Mouse (Mus musculus) MEL (cell line): ENCODE results near the gene Gba2. TPM values are rescaled to one million over a fixed set of nuclear protein-coding genes. Genes with fewer than 3 reads are reported as not detected.
A peak's percentile ranks its signal among the peaks of the same experiment; 100 is the strongest.

Source experiments
- DNase-seq: peaks from one replicate; pipeline ENCODE4 v3.0.0; 2011; ENCODE audit warnings: low read depth, low spot score
- H3K27ac ChIP-seq: 2 replicates; pipeline ENCODE4 v1.5.1; 2012; ENCODE audit warnings: low read depth, mild to moderate bottlenecking, control low read depth, low read length, moderate library complexity; ENCODE audit not compliant: control insufficient read depth
- H3K27me3 ChIP-seq, 2 experiments: fragments of 150-350 bp in 1 of 2; sonication (generic) in 1 of 2; 2 replicates each; pipeline ENCODE4 v1.6.1; 2012; ENCODE audit warnings: low read length in 2 of 2, mild to moderate bottlenecking in 2 of 2, improper control_type of control experiment in 1 of 2, moderate library complexity in 1 of 2; ENCODE audit not compliant: insufficient read depth in 2 of 2, control insufficient read depth in 1 of 2
- H3K36me3 ChIP-seq, 2 experiments: 2 replicates each; pipeline ENCODE4 v1.6.1; 2012 to 2014; ENCODE audit warnings: low read length in 2 of 2, improper control_type of control experiment in 1 of 2, inconsistent platforms in 1 of 2, mild to moderate bottlenecking in 1 of 2; ENCODE audit not compliant: insufficient read depth in 2 of 2, control insufficient read depth in 1 of 2
- H3K4me1 ChIP-seq, 2 experiments: fragments of 150-350 bp in 1 of 2; sonication (generic) in 1 of 2; 2 replicates each; pipeline ENCODE4 v1.6.1; 2012; ENCODE audit warnings: low read length in 2 of 2, improper control_type of control experiment in 1 of 2, mild to moderate bottlenecking in 1 of 2; ENCODE audit not compliant: insufficient read depth in 2 of 2, control insufficient read depth in 1 of 2
- H3K4me3 ChIP-seq, 2 experiments: fragments of 150-350 bp in 1 of 2; sonication (generic) in 1 of 2; 2 replicates each; pipeline ENCODE4 v1.5.1; 2012; ENCODE audit warnings: low read depth in 2 of 2, low read length in 2 of 2, mild to moderate bottlenecking in 2 of 2, moderate library complexity in 2 of 2, control low read depth in 1 of 2, improper control_type of control experiment in 1 of 2; ENCODE audit not compliant: control insufficient read depth in 1 of 2, insufficient read depth in 1 of 2
- H3K79me2 ChIP-seq: 2 replicates; pipeline ENCODE4 v1.6.1; 2012; ENCODE audit warnings: mild to moderate bottlenecking, low read length, moderate library complexity; ENCODE audit not compliant: control insufficient read depth, poor library complexity, insufficient read depth
- H3K9ac ChIP-seq: 2 replicates; pipeline ENCODE4 v1.6.1; 2012; ENCODE audit warnings: low read depth, mild to moderate bottlenecking, control low read depth, low read length, moderate library complexity; ENCODE audit not compliant: control insufficient read depth, poor library complexity, severe bottlenecking
- H3K9me3 ChIP-seq: fragments of 150-350 bp; sonication (generic); replicated peaks from 2 replicates; pipeline ENCODE4 v1.6.1; 2012; ENCODE audit warnings: mild to moderate bottlenecking, low read length, improper control_type of control experiment, moderate library complexity; ENCODE audit not compliant: insufficient read depth
- CHD1 ChIP-seq: IDR thresholded peaks from 2 replicates; pipeline ENCODE4 v1.6.1; 2012; ENCODE audit warnings: low read depth, mild to moderate bottlenecking, inconsistent platforms, low read length, improper control_type of control experiment
- CHD2 ChIP-seq: IDR thresholded peaks from 2 replicates; pipeline ENCODE4 v1.6.1; 2011; ENCODE audit warnings: low read length, improper control_type of control experiment
- CTCF ChIP-seq, 3 experiments: IDR thresholded peaks in 2 of 3; conservative IDR thresholded peaks in 1 of 3; 2 replicates each; pipeline ENCODE4 v1.5.1; 2011 to 2012; ENCODE audit warnings: low read length in 3 of 3, low read depth in 2 of 3, mild to moderate bottlenecking in 2 of 3, improper control_type of control experiment in 1 of 3, inconsistent platforms in 1 of 3, mixed read lengths in 1 of 3, moderate library complexity in 1 of 3; ENCODE audit not compliant: control insufficient read depth in 1 of 3, insufficient read depth in 1 of 3, poor library complexity in 1 of 3, severe bottlenecking in 1 of 3
- E2F4 ChIP-seq: IDR thresholded peaks from 2 replicates; pipeline ENCODE4 v1.6.1; 2011; ENCODE audit warnings: low read depth, low read length, improper control_type of control experiment, borderline replicate concordance
- ELF1 ChIP-seq: IDR thresholded peaks from 2 replicates; pipeline ENCODE4 v1.6.1; 2014; ENCODE audit warnings: low read depth, mild to moderate bottlenecking, inconsistent platforms, low read length, improper control_type of control experiment, moderate library complexity
- MAFK ChIP-seq: IDR thresholded peaks from 2 replicates; pipeline ENCODE4 v1.6.1; 2011; ENCODE audit warnings: low read depth, mild to moderate bottlenecking, low read length, improper control_type of control experiment, borderline replicate concordance
- RAD21 ChIP-seq: IDR thresholded peaks from 2 replicates; pipeline ENCODE4 v1.6.1; 2011; ENCODE audit warnings: mild to moderate bottlenecking, low read depth, low read length, improper control_type of control experiment
- RCOR1 ChIP-seq: IDR thresholded peaks from 2 replicates; pipeline ENCODE4 v1.6.1; 2012; ENCODE audit warnings: low read depth, mild to moderate bottlenecking, inconsistent platforms, low read length, improper control_type of control experiment
- SMC3 ChIP-seq: IDR thresholded peaks from 2 replicates; pipeline ENCODE4 v1.6.1; 2011; ENCODE audit warnings: low read depth, low read length, improper control_type of control experiment
- ZC3H11A ChIP-seq: IDR thresholded peaks from 2 replicates; pipeline ENCODE4 v1.6.1; 2012; ENCODE audit warnings: low read depth, mild to moderate bottlenecking, inconsistent platforms, low read length, improper control_type of control experiment
- polyA plus RNA-seq, 2 experiments: library from polyadenylated mRNA; stranded (reverse) in 1 of 2; unstranded in 1 of 2; fragments of >175 nt in 1 of 2; fragments of >200 nt in 1 of 2; gene quantifications; 2 replicates each; pipeline versions ENCODE4 v1.2.1 to v1.2.4; 2012; ENCODE audit warnings: low replicate concordance in 2 of 2, low read depth in 1 of 2; ENCODE audit not compliant: insufficient read length in 2 of 2, insufficient read depth in 1 of 2, missing spikeins in 1 of 2
- total RNA-seq: library from RNA; depleted of rRNA; stranded (reverse); fragments of 300-350 nt; gene quantifications from 2 replicates; pipeline ENCODE4 v1.2.3, GENCODE M21; 2012

Gba2 gene
- total and polyA plus RNA-seq, 3 experiments: 5.7 to 24.9 TPM; not detected in 1

GRCm38 (mm10) chr4:43528487-43528886, 50.2 kb downstream of the Gba2 start:
- peaks cover 0 to 8% of the 10 kb centered on the region in 2 experiments; a peak in 2 of 4 replicates for H3K36me3 ChIP-seq
- H3K27ac ChIP-seq: no peak overlapping the region
- peaks cover 3 to 4% of the 10 kb centered on the region in 2 experiments; a peak in 3 of 4 replicates for H3K27me3 ChIP-seq
- no peak overlapping the region for H3K4me3 ChIP-seq
- H3K9me3 ChIP-seq: no peaks in the 10 kb centered on the region
- DNase-seq: peak; percentile 41
- H3K79me2 ChIP-seq: no peaks in the 10 kb centered on the region
- no peak for TF ChIP-seq E2F4
- TF ChIP-seq CTCF (IDR thresholded peaks at IDR 0.05 in 2 of 3, conservative IDR thresholded peaks at IDR 0.05 in 1 of 3; ENCODE audit: control insufficient read depth in 1 of 3, insufficient read depth in 1 of 3, low read depth in 2 of 3, low read length in 3 of 3, poor library complexity in 1 of 3, severe bottlenecking in 1 of 3): peak in 1 of 3 experiments; percentile 29; a peak in 2 of 6 replicates
- no peak for TF ChIP-seq RCOR1
- peak; percentile 6; the same call in 1 of the 2 replicates for TF ChIP-seq SMC3
- peak; percentile 7; the same call in 1 of the 2 replicates for TF ChIP-seq RAD21
- no peak for TF ChIP-seq CHD1
- H3K9ac ChIP-seq: no peak overlapping the region
- peaks cover 0 to 8% of the 10 kb centered on the region in 2 experiments; a peak in 2 of 4 replicates for H3K4me1 ChIP-seq

GRCm38 (mm10) chr4:43527880-43528279, 50.8 kb downstream of the Gba2 start:
- TF ChIP-seq SMC3 (peak; percentile 72), MAFK (no peak), ZC3H11A (peak; percentile 64), CTCF (IDR thresholded peaks at IDR 0.05 in 2 of 3, conservative IDR thresholded peaks at IDR 0.05 in 1 of 3; ENCODE audit: control insufficient read depth in 1 of 3, insufficient read depth in 1 of 3, low read depth in 2 of 3, low read length in 3 of 3, poor library complexity in 1 of 3, severe bottlenecking in 1 of 3) (peak; percentile 59 to 78 (median 71)), RAD21 (peak; percentile 63), ELF1 (no peak)
- no peak overlapping the region for H3K4me3 ChIP-seq
- H3K36me3 ChIP-seq: peaks cover 0 to 8% of the 10 kb centered on the region in 2 experiments; a peak in 1 of 4 replicates
- H3K79me2 ChIP-seq: no peaks in the 10 kb centered on the region
- H3K27ac ChIP-seq: no peak overlapping the region
- peaks cover 0 to 8% of the 10 kb centered on the region in 2 experiments; a peak in 2 of 4 replicates for H3K4me1 ChIP-seq
- DNase-seq: peak; percentile 68
- no peak overlapping the region for H3K9ac ChIP-seq
- H3K9me3 ChIP-seq: no peaks in the 10 kb centered on the region
- H3K27me3 ChIP-seq: peaks cover 3 to 4% of the 10 kb centered on the region in 2 experiments; a peak in 3 of 4 replicates

- peaks cover 0 to 13% of the 10 kb centered on the region in 2 experiments for H3K4me1 ChIP-seq
- no peak overlapping the region for H3K27ac ChIP-seq
- H3K36me3 ChIP-seq: peaks cover 0 to 11% of the 10 kb centered on the region in 2 experiments; a peak in 2 of 4 replicates
- peak; percentile 80 for DNase-seq
- no peaks in the 10 kb centered on the region for H3K79me2 ChIP-seq
- TF ChIP-seq CHD2 (peak; percentile 96), ELF1 (no peak)
- H3K4me3 ChIP-seq: no peak overlapping the region
- no peaks in the 10 kb centered on the region for H3K9me3 ChIP-seq
- no peak overlapping the region for H3K9ac ChIP-seq
- peaks cover 0 to 4% of the 10 kb centered on the region in 2 experiments; a peak in 2 of 4 replicates for H3K27me3 ChIP-seq
Observed at GRCm38 (mm10) chr4:43519956-43520355, 58.7 kb downstream of the Gba2 start.
